Mouse (Mus musculus): Measurements from ENCODE around the gene Ccdc51. TPM values are rescaled to one million over a fixed set of nuclear protein-coding genes. Genes with fewer than 3 reads are reported as not detected.
A peak's percentile ranks its signal among the peaks of the same experiment; 100 is the strongest.

Ccdc51 gene
- polyA plus RNA-seq, 1 experiment from 2014 or later = 9.1 TPM

GRCm38 (mm10) chr9:109092799-109093198 lies 10.5 kb downstream of the Ccdc51 start:
- WGBS (ENCODE audit: insufficient replicate concordance) = 64% methylated on average over 6 of the region's 6 CpGs
- Histone ChIP-seq H3K4me2 (ENCODE audit: low read depth, low read length) (0 out of 2 replicates have a peak overlapping the region, but pooled peaks have one; percentile 13), H3K9ac (replicated peaks) (no peak overlapping the region), H3K4me1 (ENCODE audit: insufficient read depth) (peaks cover 20% of the 10 kb centered on the region), H3K9me3 (ENCODE audit: low read length) (no peaks in the 10 kb centered on the region), H3K27ac (ENCODE audit: low read depth) (peak overlapping the region; percentile 72), H3K36me3 (replicated peaks; ENCODE audit: insufficient read depth, low read length) (peaks cover 8% of the 10 kb centered on the region; the same call in 1 of the 2 replicates), H3K4me3 (ENCODE audit: low read depth, low read length) (no peak overlapping the region), H3K27me3 (ENCODE audit: insufficient read depth, low read length) (peaks cover 31% of the 10 kb centered on the region)
- peak; percentile 28 for ATAC-seq
- TF ChIP-seq CTCF (IDR thresholded peaks at IDR 0.05; ENCODE audit: low read depth) (0 out of 2 replicates have a peak, but pooled peaks have one; percentile 2), EP300 (IDR thresholded peaks at IDR 0.05; ENCODE audit: low read depth) (no peak)
- peak; percentile 47 for DNase-seq

GRCm38 (mm10) chr9:109093786-109094552 lies 11.7 kb downstream of the Ccdc51 start:
- Histone ChIP-seq H3K4me3 (ENCODE audit: low read depth, low read length) (peak overlapping the region; percentile 62), H3K36me3 (replicated peaks; ENCODE audit: insufficient read depth, low read length) (peaks cover 8% of the 10 kb centered on the region; the same call in 1 of the 2 replicates), H3K9ac (replicated peaks) (peak overlapping the region; percentile 48), H3K9me3 (ENCODE audit: low read length) (no peaks in the 10 kb centered on the region), H3K4me1 (ENCODE audit: insufficient read depth) (peaks cover 27% of the 10 kb centered on the region), H3K4me2 (ENCODE audit: low read depth, low read length) (peak overlapping the region; percentile 81), H3K27ac (ENCODE audit: low read depth) (peak overlapping the region; percentile 91), H3K27me3 (ENCODE audit: insufficient read depth, low read length) (peaks cover 31% of the 10 kb centered on the region)
- 37% methylated on average over 11 of the region's 11 CpGs for WGBS (ENCODE audit: insufficient replicate concordance)
- ATAC-seq = peak; percentile 11
- DNase-seq = no peak
- TF ChIP-seq EP300 (IDR thresholded peaks at IDR 0.05; ENCODE audit: low read depth) (no peak), CTCF (IDR thresholded peaks at IDR 0.05; ENCODE audit: low read depth) (no peak)

GRCm38 (mm10) chr9:109094553-109095136 lies 12.4 kb downstream of the Ccdc51 start:
- H3K27me3 ChIP-seq (ENCODE audit: insufficient read depth, low read length) = peaks cover 31% of the 10 kb centered on the region
- H3K9me3 ChIP-seq (ENCODE audit: low read length) = no peaks in the 10 kb centered on the region
- ATAC-seq (peak; percentile 79), DNase-seq (peak; percentile 79)
- 7% methylated on average over 17 of the region's 21 CpGs for WGBS (ENCODE audit: insufficient replicate concordance)
- peak overlapping the region; percentile 62 for H3K4me3 ChIP-seq (ENCODE audit: low read depth, low read length)
- peaks cover 28% of the 10 kb centered on the region for H3K4me1 ChIP-seq (ENCODE audit: insufficient read depth)
- H3K9ac ChIP-seq (replicated peaks) = peak overlapping the region; percentile 74
- peaks cover 8% of the 10 kb centered on the region; the same call in 1 of the 2 replicates for H3K36me3 ChIP-seq (replicated peaks; ENCODE audit: insufficient read depth, low read length)
- H3K27ac ChIP-seq (ENCODE audit: low read depth) = peak overlapping the region; percentile 91
- H3K4me2 ChIP-seq (ENCODE audit: low read depth, low read length) = peak overlapping the region; percentile 81
- TF ChIP-seq EP300 (IDR thresholded peaks at IDR 0.05; ENCODE audit: low read depth) = peak; percentile 37; the same call in 1 of the 2 replicates
- no peak for TF ChIP-seq CTCF (IDR thresholded peaks at IDR 0.05; ENCODE audit: low read depth)

GRCm38 (mm10) chr9:109095137-109095982 lies 13.1 kb downstream of the Ccdc51 start, which contains the start of gene Plxnb1:
TSS of gene Plxnb1 (plus strand) at chr9:109095389.
- Histone ChIP-seq H3K4me2 (ENCODE audit: low read depth, low read length) (peak within 1 kb of the TSS; percentile 81), H3K4me1 (ENCODE audit: insufficient read depth) (peaks cover 25% of the 10 kb centered on the region), H3K4me3 (ENCODE audit: low read depth, low read length) (peak within 1 kb of the TSS; percentile 62), H3K9me3 (ENCODE audit: low read length) (no peaks in the 10 kb centered on the region), H3K27ac (ENCODE audit: low read depth) (peak within 1 kb of the TSS; percentile 91), H3K27me3 (ENCODE audit: insufficient read depth, low read length) (peaks cover 31% of the 10 kb centered on the region), H3K36me3 (replicated peaks; ENCODE audit: insufficient read depth, low read length) (peaks cover 7% of the 10 kb centered on the region; the same call in 1 of the 2 replicates), H3K9ac (replicated peaks) (peak within 1 kb of the TSS; percentile 74)
- ATAC-seq (peak; percentile 53), DNase-seq (peak; percentile 70)
- TF ChIP-seq EP300 (IDR thresholded peaks at IDR 0.05; ENCODE audit: low read depth) (no peak), CTCF (IDR thresholded peaks at IDR 0.05; ENCODE audit: low read depth) (no peak)
- WGBS (ENCODE audit: insufficient replicate concordance) = under 1% methylated on average over 85 of the region's 102 CpGs

GRCm38 (mm10) chr9:109096251-109096661 lies 14.0 kb downstream of the Ccdc51 start:
- Histone ChIP-seq H3K4me3 (ENCODE audit: low read depth, low read length) (peak overlapping the region; percentile 62), H3K27me3 (ENCODE audit: insufficient read depth, low read length) (peaks cover 31% of the 10 kb centered on the region), H3K9me3 (ENCODE audit: low read length) (no peaks in the 10 kb centered on the region), H3K9ac (replicated peaks) (peak overlapping the region; percentile 74), H3K36me3 (replicated peaks; ENCODE audit: insufficient read depth, low read length) (peaks cover 7% of the 10 kb centered on the region; the same call in 1 of the 2 replicates), H3K27ac (ENCODE audit: low read depth) (peak overlapping the region; percentile 91), H3K4me1 (ENCODE audit: insufficient read depth) (peaks cover 25% of the 10 kb centered on the region), H3K4me2 (ENCODE audit: low read depth, low read length) (peak overlapping the region; percentile 81)
- 66% methylated on average over 9 of the region's 9 CpGs for WGBS (ENCODE audit: insufficient replicate concordance)
- no peak for DNase-seq
- ATAC-seq = no peak
- no peak for TF ChIP-seq EP300 (IDR thresholded peaks at IDR 0.05; ENCODE audit: low read depth)
